Mouse (Mus musculus): ENCODE data around the gene Tbx3.

- TF ChIP-seq MYOG (IDR thresholded peaks at IDR 0.05; ENCODE audit: control insufficient read depth in 1 of 3, insufficient read depth in 1 of 3, insufficient read length in 2 of 3, low read depth in 2 of 3) = no peak
- no peak for TF ChIP-seq CEBPB (IDR thresholded peaks at IDR 0.05; ENCODE audit: insufficient read depth, poor library complexity, severe bottlenecking)
- TF ChIP-seq POLR2A (IDR thresholded peaks at IDR 0.05; ENCODE audit: insufficient read length, low read depth) = no peak
Observed at GRCm38 (mm10) chr5:119712679-119713246, 42.3 kb downstream of the Tbx3 start.

Measured in myocyte (in vitro differentiated cells).